Mouse (Mus musculus) cortical plate, adult 2 months (tissue): ENCODE data around the gene Irgq.

Experiments used
- CTCF ChIP-seq: fragments of 200-500 bp; IDR thresholded peaks from 2 replicates; pipeline ENCODE4 v1.5.1; 2011; ENCODE audit warnings: mild to moderate bottlenecking, control low read depth, low read length; ENCODE audit not compliant: insufficient read depth; ENCODE audit errors: extremely low read depth
- POLR2A ChIP-seq: fragments of 200-500 bp; IDR thresholded peaks from 2 replicates; pipeline ENCODE4 v1.6.1; 2011; ENCODE audit warnings: mild to moderate bottlenecking, low read length, control low read depth; ENCODE audit not compliant: insufficient read depth; ENCODE audit errors: extremely low read depth

DNA sequence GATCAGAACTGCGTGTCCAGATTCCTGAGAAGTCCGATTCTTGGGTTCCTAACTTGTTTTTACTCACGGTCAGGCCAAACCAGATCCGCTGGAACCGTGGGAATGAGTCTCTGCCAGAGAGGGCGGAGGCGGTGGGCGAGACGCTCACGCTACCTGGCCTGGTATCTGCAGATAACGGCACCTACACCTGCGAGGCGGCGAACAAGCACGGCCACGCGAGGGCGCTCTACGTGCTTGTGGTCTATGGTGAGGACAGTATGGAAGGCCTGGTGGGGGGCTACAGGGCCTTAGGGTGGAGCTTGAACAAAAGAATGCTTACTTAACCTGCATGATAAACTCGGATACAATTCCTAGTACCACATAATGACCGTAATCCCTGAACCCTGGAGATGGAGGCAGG, 29.0 kb upstream of the Irgq start:
- TF ChIP-seq POLR2A (no peak), CTCF (0 out of 2 replicates have a peak, but pooled peaks have one; percentile 10)
